Mouse (Mus musculus): ENCODE measurements around the gene Cpn2. TPM values are rescaled to one million over a fixed set of nuclear protein-coding genes. Genes with fewer than 3 reads are reported as not detected.

The Cpn2 gene
- polyA plus RNA-seq (2015; fragmentation: Nextera tagmentation; extraction: Ambion mirVana), result 0.14 and 0.33 TPM in 2 replicates

DNA sequence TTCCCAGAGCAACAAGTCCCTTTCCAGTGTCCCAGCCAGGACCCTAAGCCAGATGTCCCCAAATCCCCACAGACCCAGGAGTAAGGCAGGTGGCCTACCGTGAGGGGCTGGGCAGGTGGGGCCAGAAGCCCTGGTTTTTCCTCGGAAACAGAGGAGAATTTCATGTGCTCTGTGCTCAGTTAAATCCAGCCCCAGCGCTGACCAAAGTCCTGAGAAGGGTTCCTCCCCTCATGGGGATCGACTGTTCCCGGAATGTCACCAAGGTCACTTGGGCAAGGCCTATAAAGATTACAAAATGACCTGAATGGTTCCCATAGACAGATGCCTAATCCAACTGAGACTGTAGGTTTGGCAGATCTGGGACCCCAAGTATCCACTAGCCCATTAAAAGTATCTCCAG, at the start of gene Cpn2:
Gene Cpn2, minus strand, starts transcription at position 141 of the 400 bp plus-strand sequence.
- no peak within 1 kb of the TSS for H3K4me2 ChIP-seq
- 65% methylated on average over 5 of the region's 5 CpGs for WGBS

GRCm38 (mm10) chr16:30314236-30314635, 46.9 kb upstream of the Cpn2 start:
- H3K27me3 ChIP-seq (replicated peaks), result peaks cover 6% of the 10 kb centered on the region; the same call in 1 of the 2 replicates
- H3K4me1 ChIP-seq, result 0 out of 2 replicates have a peak, but pooled peaks cover 8% of the 10 kb centered on the region
- ATAC-seq (ENCODE audit: insufficient read depth, low FRiP score, low read depth), result no peak
- no peak overlapping the region for H3K4me2 ChIP-seq
- no peak overlapping the region for H3K27ac ChIP-seq
- no peaks in the 10 kb centered on the region; the same call in 1 of the 2 replicates for H3K36me3 ChIP-seq
- H3K9ac ChIP-seq, result no peak overlapping the region
- H3K4me3 ChIP-seq (replicated peaks), result no peak overlapping the region
- no peaks in the 10 kb centered on the region for H3K9me3 ChIP-seq

More for the DNA sequence above, at the start of gene Cpn2:
- Histone ChIP-seq H3K27ac (no peak within 1 kb of the TSS), H3K4me3 (replicated peaks) (no peak within 1 kb of the TSS), H3K9ac (no peak within 1 kb of the TSS), H3K36me3 (no peaks in the 10 kb centered on the region), H3K27me3 (replicated peaks) (no peaks in the 10 kb centered on the region), H3K4me1 (0 out of 2 replicates have a peak, but pooled peaks cover 3% of the 10 kb centered on the region), H3K9me3 (no peaks in the 10 kb centered on the region)
- ATAC-seq (ENCODE audit: insufficient read depth, low FRiP score, low read depth), result no peak

DNA sequence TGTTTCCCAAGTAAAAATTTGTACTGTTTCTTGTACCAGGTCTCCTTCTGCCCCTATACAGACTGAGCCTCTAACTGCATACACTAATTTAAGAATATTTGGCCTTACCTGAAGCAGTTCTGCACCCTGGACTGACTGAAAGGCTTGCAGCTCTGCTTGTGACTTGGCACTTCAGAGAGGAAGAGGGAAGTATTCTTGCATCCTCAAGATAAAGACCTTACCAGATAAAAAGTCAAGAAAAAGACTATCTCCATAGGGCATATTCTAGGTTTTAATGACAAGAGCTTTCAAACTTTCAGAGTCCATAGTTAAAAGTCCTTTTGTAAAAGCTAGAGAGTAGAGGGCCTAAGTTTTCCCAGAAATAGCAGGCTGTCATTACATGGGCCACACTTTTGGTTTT, 43.3 kb upstream of the Cpn2 start, which contains the start of gene Gp5:
Gene Gp5, minus strand, starts transcription at position 133 of the 400 bp plus-strand sequence.
- Histone ChIP-seq H3K4me2 (peak within 1 kb of the TSS; percentile 99), H3K27ac (no peak within 1 kb of the TSS), H3K4me1 (peaks cover 14% of the 10 kb centered on the region; the same call in 1 of the 2 replicates), H3K27me3 (replicated peaks) (peaks cover 25% of the 10 kb centered on the region), H3K9me3 (no peaks in the 10 kb centered on the region), H3K9ac (no peak within 1 kb of the TSS), H3K36me3 (no peaks in the 10 kb centered on the region), H3K4me3 (replicated peaks) (peak within 1 kb of the TSS; percentile 55)
- no peak for ATAC-seq (ENCODE audit: insufficient read depth, low FRiP score, low read depth)

GRCm38 (mm10) chr16:30310171-30310515, 42.8 kb upstream of the Cpn2 start:
- ATAC-seq (ENCODE audit: insufficient read depth, low FRiP score, low read depth), result no peak

DNA sequence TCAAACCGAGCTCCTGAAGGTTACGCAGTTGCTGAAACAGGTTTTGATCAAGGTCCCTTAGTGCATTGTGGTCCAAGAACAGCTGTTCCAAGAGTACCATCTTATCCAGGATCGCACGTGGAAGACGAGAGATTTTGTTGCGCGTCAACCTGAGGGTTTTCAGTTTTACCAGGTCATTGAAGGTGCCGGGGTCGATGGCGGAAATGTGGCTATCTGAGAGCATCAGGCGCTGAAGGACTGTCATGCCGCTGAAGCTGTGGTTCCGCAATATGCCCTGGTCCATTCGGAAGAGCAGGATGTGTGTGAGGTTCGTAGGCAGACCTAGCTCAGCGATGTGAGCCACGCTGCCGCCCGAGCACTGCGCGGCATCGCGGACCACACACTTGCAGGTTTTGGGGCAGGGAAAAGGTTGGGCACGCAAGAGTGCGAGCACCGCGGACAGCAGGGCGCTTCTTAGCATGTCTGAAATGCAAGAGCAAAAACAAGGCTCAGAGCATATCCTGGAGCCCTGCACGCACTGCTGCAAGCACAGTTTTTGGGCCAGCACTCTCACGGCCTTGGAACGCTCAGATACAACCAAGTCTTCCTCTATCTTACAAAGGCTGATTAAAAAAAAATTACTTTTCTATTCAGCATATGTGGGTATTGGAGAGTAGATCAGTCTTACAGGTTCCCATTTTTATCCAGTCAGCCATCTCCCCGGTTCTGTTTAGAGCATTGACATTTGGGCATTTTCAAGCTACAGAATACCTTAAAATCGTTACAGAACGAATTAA, 42.3 kb upstream of the Cpn2 start:
- no peak for ATAC-seq (ENCODE audit: insufficient read depth, low FRiP score, low read depth)
- peaks cover 14% of the 10 kb centered on the region; the same call in 1 of the 2 replicates for H3K4me1 ChIP-seq
- peaks cover 25% of the 10 kb centered on the region for H3K27me3 ChIP-seq (replicated peaks)
- H3K9ac ChIP-seq, result no peak overlapping the region
- H3K27ac ChIP-seq, result no peak overlapping the region
- H3K36me3 ChIP-seq, result no peaks in the 10 kb centered on the region
- H3K4me2 ChIP-seq, result peak overlapping the region; percentile 99
- peak overlapping the region; percentile 55 for H3K4me3 ChIP-seq (replicated peaks)
- no peaks in the 10 kb centered on the region for H3K9me3 ChIP-seq
- 6% methylated on average over 34 of the region's 34 CpGs for WGBS

More at GRCm38 (mm10) chr16:30310171-30310515, 42.8 kb upstream of the Cpn2 start:
- Histone ChIP-seq H3K4me2 (peak overlapping the region; percentile 99; the same call in 1 of the 2 replicates), H3K4me3 (replicated peaks) (no peak overlapping the region), H3K4me1 (peaks cover 14% of the 10 kb centered on the region; the same call in 1 of the 2 replicates), H3K36me3 (no peaks in the 10 kb centered on the region), H3K9ac (no peak overlapping the region), H3K27ac (no peak overlapping the region), H3K9me3 (no peaks in the 10 kb centered on the region), H3K27me3 (replicated peaks) (peaks cover 25% of the 10 kb centered on the region)
- WGBS, result 69% methylated on average over 8 of the region's 8 CpGs

- H3K27me3 ChIP-seq (replicated peaks), result peaks cover 25% of the 10 kb centered on the region
- no peak overlapping the region for H3K27ac ChIP-seq
- under 1% methylated on average over 72 of the region's 72 CpGs for WGBS
- H3K4me1 ChIP-seq, result peaks cover 14% of the 10 kb centered on the region; the same call in 1 of the 2 replicates
- peak overlapping the region; percentile 55 for H3K4me3 ChIP-seq (replicated peaks)
- H3K9ac ChIP-seq, result peak overlapping the region; percentile 20
- H3K4me2 ChIP-seq, result peak overlapping the region; percentile 99
- no peaks in the 10 kb centered on the region for H3K36me3 ChIP-seq
- peak; percentile 71 for ATAC-seq (ENCODE audit: insufficient read depth, low FRiP score, low read depth)
- no peaks in the 10 kb centered on the region for H3K9me3 ChIP-seq
Observed at GRCm38 (mm10) chr16:30308616-30309394, 41.5 kb upstream of the Cpn2 start.

GRCm38 (mm10) chr16:30307961-30308615, 40.8 kb upstream of the Cpn2 start:
- no peak for ATAC-seq (ENCODE audit: insufficient read depth, low FRiP score, low read depth)
- Histone ChIP-seq H3K9me3 (no peaks in the 10 kb centered on the region), H3K36me3 (no peaks in the 10 kb centered on the region), H3K27ac (no peak overlapping the region), H3K4me1 (peaks cover 14% of the 10 kb centered on the region; the same call in 1 of the 2 replicates), H3K4me3 (replicated peaks) (peak overlapping the region; percentile 55), H3K9ac (peak overlapping the region; percentile 20; the same call in 1 of the 2 replicates), H3K27me3 (replicated peaks) (peaks cover 25% of the 10 kb centered on the region), H3K4me2 (peak overlapping the region; percentile 99)
- WGBS, result 16% methylated on average over 29 of the region's 29 CpGs

DNA sequence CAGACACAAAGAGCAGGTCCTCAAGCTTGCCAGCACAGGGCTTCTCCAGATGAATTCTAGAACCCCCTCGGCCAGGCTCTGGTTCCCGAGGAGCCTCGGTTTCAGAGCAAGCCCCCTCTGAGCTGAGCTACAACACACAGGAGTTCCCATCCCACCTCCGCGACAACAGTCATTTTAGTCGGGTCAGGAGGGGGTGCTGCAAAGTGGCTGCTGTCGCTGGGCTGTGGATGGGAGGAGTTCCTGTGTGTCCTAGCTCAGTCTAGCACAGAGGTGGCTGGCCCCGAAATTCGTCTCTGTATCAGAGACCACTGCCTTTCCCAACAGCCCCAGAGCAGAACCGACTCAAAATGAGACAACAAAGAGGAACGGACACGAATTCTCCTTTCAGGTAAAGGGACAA, 40.0 kb upstream of the Cpn2 start:
- H3K27me3 ChIP-seq (replicated peaks), result peaks cover 25% of the 10 kb centered on the region
- peaks cover 14% of the 10 kb centered on the region; the same call in 1 of the 2 replicates for H3K4me1 ChIP-seq
- 58% methylated on average over 12 of the region's 12 CpGs for WGBS
- H3K27ac ChIP-seq, result no peak overlapping the region
- H3K9ac ChIP-seq, result no peak overlapping the region
- no peaks in the 10 kb centered on the region for H3K9me3 ChIP-seq
- H3K36me3 ChIP-seq, result no peaks in the 10 kb centered on the region
- no peak overlapping the region for H3K4me2 ChIP-seq
- ATAC-seq (ENCODE audit: insufficient read depth, low FRiP score, low read depth), result no peak
- no peak overlapping the region for H3K4me3 ChIP-seq (replicated peaks)

DNA sequence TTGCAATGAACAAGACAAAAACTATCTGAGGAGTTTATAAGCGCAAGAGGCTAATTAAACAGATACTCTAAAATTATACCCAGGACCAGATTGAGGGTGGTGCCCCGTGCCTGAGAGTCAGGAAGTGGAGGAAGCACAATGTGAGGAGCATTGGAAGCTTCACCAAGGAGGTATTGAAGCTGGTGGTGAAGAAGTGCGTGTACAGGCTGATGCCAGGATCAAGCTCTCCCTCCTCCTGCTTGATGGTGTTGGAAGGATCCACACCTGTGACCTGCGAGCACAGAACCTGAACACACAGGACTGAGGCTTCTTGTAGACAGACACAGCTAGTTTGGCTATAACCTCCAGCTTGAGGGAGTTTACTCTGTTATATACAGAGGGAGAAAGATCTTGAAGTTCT, 38.8 kb upstream of the Cpn2 start:
- Histone ChIP-seq H3K4me1 (peaks cover 14% of the 10 kb centered on the region; the same call in 1 of the 2 replicates), H3K9me3 (no peaks in the 10 kb centered on the region), H3K9ac (no peak overlapping the region), H3K36me3 (no peaks in the 10 kb centered on the region), H3K4me3 (replicated peaks) (no peak overlapping the region), H3K27me3 (replicated peaks) (peaks cover 21% of the 10 kb centered on the region), H3K27ac (no peak overlapping the region), H3K4me2 (no peak overlapping the region)
- no peak for ATAC-seq (ENCODE audit: insufficient read depth, low FRiP score, low read depth)
- 87% methylated on average over 4 of the region's 4 CpGs for WGBS

- no peak overlapping the region for H3K27ac ChIP-seq
- no peak overlapping the region for H3K4me3 ChIP-seq (replicated peaks)
- H3K4me1 ChIP-seq, result peaks cover 6% of the 10 kb centered on the region; the same call in 1 of the 2 replicates
- no peak overlapping the region for H3K4me2 ChIP-seq
- no peak for ATAC-seq (ENCODE audit: insufficient read depth, low FRiP score, low read depth)
- WGBS, result 55% methylated on average over 5 of the region's 5 CpGs
- H3K36me3 ChIP-seq, result no peaks in the 10 kb centered on the region
- H3K9me3 ChIP-seq, result no peaks in the 10 kb centered on the region
- H3K9ac ChIP-seq, result no peak overlapping the region
- H3K27me3 ChIP-seq (replicated peaks), result peaks cover 20% of the 10 kb centered on the region
Observed at GRCm38 (mm10) chr16:30304236-30304635, 36.9 kb upstream of the Cpn2 start.

- H3K27ac ChIP-seq, result no peak overlapping the region
- H3K36me3 ChIP-seq, result no peaks in the 10 kb centered on the region
- ATAC-seq (ENCODE audit: insufficient read depth, low FRiP score, low read depth), result no peak
- 74% methylated on average over 2 of the region's 2 CpGs for WGBS
- H3K4me1 ChIP-seq, result peaks cover 3% of the 10 kb centered on the region; the same call in 1 of the 2 replicates
- peaks cover 14% of the 10 kb centered on the region for H3K27me3 ChIP-seq (replicated peaks)
- no peak overlapping the region for H3K4me3 ChIP-seq (replicated peaks)
- no peaks in the 10 kb centered on the region for H3K9me3 ChIP-seq
- no peak overlapping the region for H3K9ac ChIP-seq
- H3K4me2 ChIP-seq, result no peak overlapping the region
Observed at GRCm38 (mm10) chr16:30303411-30303810, 36.1 kb upstream of the Cpn2 start.
